Mouse (Mus musculus) ovary, postnatal 10 days (tissue): Measurements from ENCODE around the gene Ltbp1.
"Not testable (repeated sequence)": the region's sequence is repeated elsewhere in the genome, so short reads cannot be mapped to it uniquely, and the experiment has no call there.

Experiments
- DNase-seq: peaks from one replicate; pipeline ENCODE4 v3.0.0; 2022; ENCODE audit warnings: low spot score

The Ltbp1 gene

GRCm38 (mm10) chr17:75115594-75115993, 110.2 kb downstream of the Ltbp1 start:
- no peak for DNase-seq

GRCm38 (mm10) chr17:75118896-75119295, 113.5 kb downstream of the Ltbp1 start:
- DNase-seq = no peak

- no peak for DNase-seq
Measured at GRCm38 (mm10) chr17:75119422-75119821, 114.1 kb downstream of the Ltbp1 start.

GRCm38 (mm10) chr17:75120071-75120470, 114.7 kb downstream of the Ltbp1 start:
- DNase-seq = no peak

GRCm38 (mm10) chr17:75122584-75123282, 117.4 kb downstream of the Ltbp1 start:
- DNase-seq = no peak

GRCm38 (mm10) chr17:75128337-75128935, 123.1 kb downstream of the Ltbp1 start:
- no peak for DNase-seq

GRCm38 (mm10) chr17:75133983-75134382, 128.6 kb downstream of the Ltbp1 start:
- no peak for DNase-seq

GRCm38 (mm10) chr17:75139731-75140130, 134.4 kb downstream of the Ltbp1 start:
- DNase-seq = no peak

- not testable (repeated sequence) for DNase-seq
Measured at GRCm38 (mm10) chr17:75142845-75143244, 137.5 kb downstream of the Ltbp1 start.

GRCm38 (mm10) chr17:75143927-75144326, 138.6 kb downstream of the Ltbp1 start:
- no peak for DNase-seq

- DNase-seq = no peak
Measured at GRCm38 (mm10) chr17:75147218-75147617, 141.8 kb downstream of the Ltbp1 start.

GRCm38 (mm10) chr17:75151800-75152199, 146.4 kb downstream of the Ltbp1 start:
- no peak for DNase-seq

GRCm38 (mm10) chr17:75153088-75153487, 147.7 kb downstream of the Ltbp1 start:
- no peak for DNase-seq

GRCm38 (mm10) chr17:75158385-75158784, 153.0 kb downstream of the Ltbp1 start:
- no peak for DNase-seq

- DNase-seq = no peak
Measured at GRCm38 (mm10) chr17:75159066-75159787, 153.9 kb downstream of the Ltbp1 start.

- DNase-seq = no peak
Measured at GRCm38 (mm10) chr17:75161062-75161461, 155.7 kb downstream of the Ltbp1 start.

GRCm38 (mm10) chr17:75161931-75162330, 156.6 kb downstream of the Ltbp1 start:
- DNase-seq = no peak

GRCm38 (mm10) chr17:75164566-75164965, 159.2 kb downstream of the Ltbp1 start:
- DNase-seq = no peak

- DNase-seq = no peak
Measured at GRCm38 (mm10) chr17:75168572-75169200, 163.3 kb downstream of the Ltbp1 start.

GRCm38 (mm10) chr17:75171659-75172058, 166.3 kb downstream of the Ltbp1 start:
- DNase-seq = no peak

GRCm38 (mm10) chr17:75172685-75173205, 167.4 kb downstream of the Ltbp1 start:
- DNase-seq = no peak

- DNase-seq = no peak
Measured at GRCm38 (mm10) chr17:75174501-75174900, 169.1 kb downstream of the Ltbp1 start.
